Mouse (Mus musculus) heart, embryonic 16.5 days (tissue): ENCODE data around the gene Mgarp. TPM values are rescaled to one million over a fixed set of nuclear protein-coding genes. Genes with fewer than 3 reads are reported as not detected.
A peak's percentile ranks its signal among the peaks of the same experiment; 100 is the strongest.

Experiments used
- ATAC-seq: fragments of 200-750 bp; cut with Nextera tagmentation; replicated peaks from 2 replicates; pipeline ENCODE4 v1.8.0; 2017; ENCODE audit warnings: moderate number of reproducible peaks; ENCODE audit not compliant: insufficient read depth, low FRiP score; ENCODE audit errors: extremely low read depth
- H3K27ac ChIP-seq: fragments of 300-500 bp; sonication (generic); 2 replicates; pipeline ENCODE4 v1.5.1; 2014; ENCODE audit warnings: mild to moderate bottlenecking, low read length, control low read depth, moderate library complexity
- H3K27me3 ChIP-seq: fragments of 300-500 bp; sonication (generic); 2 replicates; pipeline ENCODE4 v1.6.1; 2014; ENCODE audit warnings: low read length, mixed read lengths; ENCODE audit not compliant: control insufficient read depth, insufficient read depth
- H3K36me3 ChIP-seq: fragments of 300-500 bp; sonication (generic); 2 replicates; pipeline ENCODE4 v1.6.1; 2014; ENCODE audit not compliant: control insufficient read depth, insufficient read depth
- H3K4me1 ChIP-seq: fragments of 300-500 bp; sonication (generic); 2 replicates; pipeline ENCODE4 v1.6.1; 2014; ENCODE audit warnings: low read length, mixed read lengths; ENCODE audit not compliant: control insufficient read depth, insufficient read depth
- H3K4me2 ChIP-seq: fragments of 300-500 bp; sonication (generic); 2 replicates; pipeline ENCODE4 v1.6.1; 2014; ENCODE audit warnings: low read depth, mild to moderate bottlenecking, control low read depth, low read length
- H3K4me3 ChIP-seq: fragments of 300-500 bp; sonication (generic); 2 replicates; pipeline ENCODE4 v1.5.1; 2014; ENCODE audit warnings: mild to moderate bottlenecking, control low read depth, low read length
- H3K9ac ChIP-seq: fragments of 300-500 bp; sonication (generic); 2 replicates; pipeline ENCODE4 v1.6.1; 2014; ENCODE audit warnings: low read length, control low read depth
- H3K9me3 ChIP-seq: fragments of 300-500 bp; sonication (generic); replicated peaks from 2 replicates; pipeline ENCODE4 v1.6.1; 2016; ENCODE audit warnings: low read length; ENCODE audit not compliant: control insufficient read depth
- WGBS: fragments of 180-500 bp; shearing (Covaris S2); extraction: QIAGEN DNeasy Blood & Tissue Kit; methylation state at CpG from one replicate; pipeline ENCODE4 v1.1.7; 2014; 5-methylcytosine and 5-hydroxymethylcytosine counted together
- polyA plus RNA-seq: library from polyadenylated mRNA; unstranded; fragments of >200 nt; fragmentation: Nextera tagmentation; extraction: Ambion mirVana; gene quantifications from 2 replicates; pipeline ENCODE4 v1.2.1, GENCODE M21; 2015

The Mgarp gene
- polyA plus RNA-seq, 1 experiment from 2014 or later = 10.7 TPM

GRCm38 (mm10) chr3:51378665-51378946 lies 17.9 kb downstream of the Mgarp start:
- H3K9ac ChIP-seq = peak overlapping the region; percentile 72
- no peak overlapping the region; the same call in 1 of the 2 replicates for H3K27ac ChIP-seq
- peaks cover 4% of the 10 kb centered on the region; the same call in 1 of the 2 replicates for H3K9me3 ChIP-seq
- peak overlapping the region; percentile 59 for H3K4me3 ChIP-seq
- no peaks in the 10 kb centered on the region for H3K27me3 ChIP-seq
- no peaks in the 10 kb centered on the region for H3K36me3 ChIP-seq
- WGBS = 74% methylated on average over 3 of the region's 3 CpGs
- no peak for ATAC-seq
- peaks cover 4% of the 10 kb centered on the region for H3K4me1 ChIP-seq
- H3K4me2 ChIP-seq = peak overlapping the region; percentile 73

DNA sequence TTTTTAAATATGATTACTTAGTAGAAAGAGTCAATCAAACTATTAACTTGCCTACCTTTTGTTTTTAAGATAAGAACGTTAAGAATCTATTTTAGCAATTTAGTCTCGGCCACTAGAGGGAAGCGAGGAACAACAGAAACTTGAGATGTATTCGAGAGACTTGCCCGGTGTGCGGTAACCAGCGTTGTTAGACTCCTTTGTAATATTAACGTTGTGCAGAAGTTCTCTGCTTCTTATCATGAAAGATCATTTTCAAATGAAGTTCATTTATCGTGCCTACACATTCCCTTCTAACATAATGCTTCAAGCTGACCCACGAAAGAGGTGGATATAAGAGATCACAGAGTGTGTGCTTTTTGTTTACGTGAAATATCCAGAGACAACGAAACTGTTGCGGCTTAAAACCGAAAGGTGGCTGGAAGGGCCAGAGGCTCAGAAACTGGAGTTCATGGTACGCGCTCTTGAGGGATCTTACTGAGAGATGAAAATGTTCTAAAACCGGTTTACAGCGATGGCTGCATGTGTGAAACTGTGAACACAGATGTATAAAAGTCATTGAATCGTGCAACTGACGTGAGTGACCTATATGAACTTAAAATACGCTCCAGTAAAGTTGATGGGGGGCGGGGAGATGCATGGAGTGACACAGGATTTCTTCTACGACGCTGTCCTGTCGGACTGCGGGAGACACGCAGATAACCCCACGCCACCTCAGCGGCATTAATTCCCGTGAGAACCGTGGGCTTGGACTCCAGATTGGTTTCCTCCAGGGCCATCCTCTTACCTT lies 18.5 kb downstream of the Mgarp start:
- Histone ChIP-seq H3K27ac (peak overlapping the region; percentile 59), H3K9me3 (peaks cover 4% of the 10 kb centered on the region; the same call in 1 of the 2 replicates), H3K4me2 (peak overlapping the region; percentile 73), H3K4me3 (peak overlapping the region; percentile 59), H3K4me1 (peaks cover 4% of the 10 kb centered on the region), H3K9ac (peak overlapping the region; percentile 72), H3K27me3 (no peaks in the 10 kb centered on the region), H3K36me3 (no peaks in the 10 kb centered on the region)
- WGBS = 24% methylated on average over 31 of the region's 31 CpGs
- ATAC-seq = 0 out of 2 replicates have a peak, but pooled peaks have one; percentile 50

- ATAC-seq = no peak
- Histone ChIP-seq H3K27ac (no peak overlapping the region), H3K9ac (no peak overlapping the region), H3K4me2 (no peak overlapping the region), H3K4me1 (peaks cover 4% of the 10 kb centered on the region), H3K4me3 (no peak overlapping the region), H3K27me3 (no peaks in the 10 kb centered on the region), H3K9me3 (peaks cover 4% of the 10 kb centered on the region; the same call in 1 of the 2 replicates), H3K36me3 (no peaks in the 10 kb centered on the region)
- 76% methylated on average over 19 of the region's 19 CpGs for WGBS
These were observed 21.0 kb downstream of the Mgarp start for GRCm38 (mm10) chr3:51375307-51376265.

DNA sequence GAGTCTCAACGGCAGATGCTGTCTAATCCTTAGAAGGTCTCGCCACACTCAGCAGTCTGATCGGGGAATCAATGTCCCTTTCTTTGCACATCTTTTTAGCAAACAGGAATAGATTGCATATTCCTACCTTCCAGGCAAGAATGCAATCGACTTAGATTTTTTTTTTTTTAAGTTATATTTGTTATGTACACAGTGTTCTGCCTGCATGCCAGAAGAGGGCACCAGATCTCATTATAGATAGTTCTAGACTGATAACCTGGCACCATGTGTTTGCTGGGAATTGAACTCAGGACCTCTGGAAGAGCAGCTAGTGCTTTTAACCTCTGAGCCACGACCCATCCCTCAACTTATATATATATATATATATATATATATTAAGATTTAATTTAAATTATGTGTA lies 23.0 kb downstream of the Mgarp start:
- H3K4me1 ChIP-seq = peaks cover 1% of the 10 kb centered on the region
- no peak for ATAC-seq
- no peak overlapping the region for H3K4me3 ChIP-seq
- WGBS = 83% methylated on average over 5 of the region's 5 CpGs
- H3K27me3 ChIP-seq = no peaks in the 10 kb centered on the region
- H3K27ac ChIP-seq = no peak overlapping the region
- peaks cover 4% of the 10 kb centered on the region; the same call in 1 of the 2 replicates for H3K9me3 ChIP-seq
- H3K36me3 ChIP-seq = no peaks in the 10 kb centered on the region
- no peak overlapping the region for H3K9ac ChIP-seq
- no peak overlapping the region for H3K4me2 ChIP-seq

DNA sequence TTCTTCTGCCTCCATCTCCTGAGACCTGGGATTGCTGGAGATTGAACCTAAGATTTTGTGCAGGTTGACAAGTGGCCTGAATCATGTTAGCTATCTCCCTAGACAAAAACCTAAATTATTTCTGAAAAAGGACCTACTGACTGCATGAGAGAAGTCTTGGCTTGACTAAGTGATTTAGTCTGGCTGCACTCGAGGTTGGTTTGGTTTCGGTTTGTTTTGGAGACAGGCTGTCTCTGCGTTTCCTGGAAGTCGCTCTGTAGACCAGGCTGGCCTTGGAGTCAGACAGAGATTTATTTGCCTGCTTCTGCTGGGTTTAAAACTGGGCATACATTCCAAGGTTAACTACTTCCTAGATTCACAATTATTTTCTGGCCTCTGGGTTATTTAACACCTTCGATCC lies 23.7 kb downstream of the Mgarp start:
- peak overlapping the region; percentile 28; the same call in 1 of the 2 replicates for H3K4me2 ChIP-seq
- no peak for ATAC-seq
- H3K36me3 ChIP-seq = no peaks in the 10 kb centered on the region
- no peak overlapping the region for H3K9ac ChIP-seq
- peaks cover 4% of the 10 kb centered on the region; the same call in 1 of the 2 replicates for H3K9me3 ChIP-seq
- H3K27ac ChIP-seq = no peak overlapping the region
- no peaks in the 10 kb centered on the region for H3K4me1 ChIP-seq
- 51% methylated on average over 5 of the region's 5 CpGs for WGBS
- H3K27me3 ChIP-seq = no peaks in the 10 kb centered on the region
- H3K4me3 ChIP-seq = no peak overlapping the region

- no peak for ATAC-seq
- Histone ChIP-seq H3K4me3 (no peak overlapping the region), H3K36me3 (no peaks in the 10 kb centered on the region), H3K4me1 (no peaks in the 10 kb centered on the region), H3K9me3 (peaks cover 4% of the 10 kb centered on the region; the same call in 1 of the 2 replicates), H3K27ac (no peak overlapping the region), H3K4me2 (no peak overlapping the region), H3K27me3 (no peaks in the 10 kb centered on the region), H3K9ac (no peak overlapping the region)
- WGBS = 66% methylated on average over 2 of the region's 2 CpGs
These were observed 24.7 kb downstream of the Mgarp start for GRCm38 (mm10) chr3:51371826-51372225.

DNA sequence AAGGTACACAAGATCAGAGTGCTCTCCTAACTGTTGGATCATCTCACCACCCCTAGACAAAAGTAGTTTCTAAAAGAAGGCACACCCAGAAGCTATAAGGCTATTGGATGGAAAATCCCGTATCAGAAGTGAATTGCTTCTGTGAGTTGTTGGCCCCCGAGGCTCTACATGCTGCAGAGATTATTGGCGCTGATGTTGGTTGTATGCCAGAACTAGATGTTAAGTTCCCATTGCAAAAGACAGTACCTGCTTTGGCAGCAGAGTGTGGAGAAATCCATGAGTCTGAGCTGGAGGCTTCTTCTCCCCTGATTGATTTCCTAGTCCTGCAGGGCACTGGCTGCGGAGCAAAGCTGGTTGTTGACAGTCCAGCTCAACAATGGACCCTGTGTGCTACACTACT lies 28.5 kb downstream of the Mgarp start:
- Histone ChIP-seq H3K36me3 (no peaks in the 10 kb centered on the region), H3K27me3 (no peaks in the 10 kb centered on the region), H3K4me3 (no peak overlapping the region), H3K9me3 (no peaks in the 10 kb centered on the region), H3K4me1 (peaks cover 10% of the 10 kb centered on the region), H3K4me2 (no peak overlapping the region), H3K9ac (no peak overlapping the region), H3K27ac (no peak overlapping the region)
- no peak for ATAC-seq
- 68% methylated on average over 4 of the region's 4 CpGs for WGBS

- no peak overlapping the region for H3K4me2 ChIP-seq
- H3K4me3 ChIP-seq = no peak overlapping the region
- no peaks in the 10 kb centered on the region for H3K36me3 ChIP-seq
- H3K27me3 ChIP-seq = no peaks in the 10 kb centered on the region
- no peak overlapping the region for H3K27ac ChIP-seq
- H3K4me1 ChIP-seq = peaks cover 10% of the 10 kb centered on the region
- no peak for ATAC-seq
- H3K9me3 ChIP-seq = no peaks in the 10 kb centered on the region
- H3K9ac ChIP-seq = no peak overlapping the region
- WGBS = 55% methylated on average over 4 of the region's 4 CpGs
These were observed 29.6 kb downstream of the Mgarp start for GRCm38 (mm10) chr3:51366926-51367325.

DNA sequence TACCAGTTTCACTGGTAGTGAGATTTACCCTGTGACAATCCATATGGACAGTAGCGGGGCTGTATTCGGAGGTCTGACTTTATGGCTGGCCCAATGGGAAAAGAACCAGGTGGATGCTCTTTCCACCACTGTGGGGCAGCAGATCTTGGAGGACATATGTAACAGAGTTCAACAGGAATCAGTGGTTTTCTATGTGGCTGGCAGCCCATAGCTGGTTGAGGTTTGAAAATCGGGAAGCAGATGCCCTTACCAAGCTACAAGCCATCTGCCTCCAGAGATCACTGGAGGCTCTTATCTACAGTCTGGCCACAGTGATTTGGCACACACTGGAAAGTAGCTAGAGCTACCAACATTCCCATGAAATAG lies 31.0 kb downstream of the Mgarp start:
- H3K4me2 ChIP-seq = peak overlapping the region; percentile 80
- peak overlapping the region; percentile 28 for H3K9ac ChIP-seq
- no peaks in the 10 kb centered on the region for H3K9me3 ChIP-seq
- peaks cover 10% of the 10 kb centered on the region for H3K4me1 ChIP-seq
- WGBS = 5% methylated on average over 3 of the region's 3 CpGs
- ATAC-seq = no peak
- H3K27ac ChIP-seq = peak overlapping the region; percentile 20; the same call in 1 of the 2 replicates
- no peaks in the 10 kb centered on the region for H3K27me3 ChIP-seq
- peak overlapping the region; percentile 54 for H3K4me3 ChIP-seq
- H3K36me3 ChIP-seq = no peaks in the 10 kb centered on the region
